Mouse (Mus musculus) 3T3-L1 (cell line): ENCODE measurements around the gene Ralb.

ENCODE experiments used
- DNase-seq: peaks from one replicate; pipeline ENCODE4 v3.0.0-alpha.2; 2015; ENCODE audit warnings: low read depth, low spot score

The Ralb gene

GRCm38 (mm10) chr1:119451417-119451816, 53.2 kb downstream of the Ralb start:
- no peak for DNase-seq

DNA sequence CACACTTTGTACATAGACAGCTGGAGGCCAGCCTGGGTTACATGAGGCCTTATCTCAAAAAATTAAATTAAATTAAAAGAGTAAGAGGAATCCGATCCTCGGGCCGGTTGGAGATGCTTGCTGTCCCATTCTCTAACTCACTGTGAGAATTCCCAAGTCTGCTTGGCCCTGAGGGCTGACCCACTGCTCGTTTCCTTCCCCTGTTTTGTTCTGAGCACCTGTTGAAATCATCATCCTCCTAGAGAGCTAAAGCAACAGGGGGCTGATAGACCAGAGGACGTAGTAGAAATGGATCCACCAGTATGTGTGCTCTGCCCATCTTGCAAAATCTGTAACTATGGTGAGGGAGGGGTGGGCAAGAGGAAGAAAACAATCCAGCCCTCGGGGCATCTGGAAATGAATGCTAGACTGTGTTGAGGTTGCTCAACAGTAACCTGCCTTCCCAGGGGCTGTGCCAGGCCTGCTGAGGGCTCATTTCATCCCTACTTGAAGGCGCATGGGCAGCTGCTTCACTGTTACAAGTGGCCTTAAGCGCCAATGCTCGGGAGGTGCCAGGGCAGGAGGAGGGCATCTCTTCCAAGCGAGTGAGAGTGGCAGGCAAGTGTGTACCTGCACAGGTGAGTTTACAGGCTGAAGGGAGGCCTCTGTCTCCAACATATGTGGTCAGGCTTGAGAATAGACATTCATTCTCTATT, 53.8 kb downstream of the Ralb start:
- no peak for DNase-seq

DNA sequence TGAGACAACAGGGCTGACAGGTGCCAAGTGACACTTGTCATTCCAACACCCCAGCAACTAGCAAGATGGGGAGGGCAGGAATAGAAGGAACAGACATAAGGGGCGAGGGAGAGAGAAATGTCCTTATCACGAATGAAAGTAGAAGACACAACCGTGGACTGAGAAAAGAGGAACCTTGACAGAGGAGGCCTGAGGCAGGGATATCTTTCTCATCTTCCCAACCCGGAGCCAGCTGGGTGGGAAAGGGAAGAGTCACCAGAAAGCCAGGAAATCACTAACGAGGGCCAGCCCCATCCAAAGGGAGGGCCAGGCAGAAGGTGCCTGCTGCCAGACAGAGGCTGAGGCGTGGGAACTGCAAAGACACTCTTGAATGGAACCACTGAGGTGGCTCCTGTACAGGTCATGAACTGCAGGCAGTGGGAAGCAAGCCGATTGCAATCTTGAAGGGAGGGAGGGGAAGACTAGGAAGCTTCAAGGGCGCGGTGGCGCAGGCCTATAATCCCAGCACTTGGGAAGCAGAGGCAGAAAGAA, 57.8 kb downstream of the Ralb start:
- DNase-seq = no peak

- no peak for DNase-seq
Observed at GRCm38 (mm10) chr1:119443591-119444350, 60.8 kb downstream of the Ralb start.

GRCm38 (mm10) chr1:119442901-119443300, 61.7 kb downstream of the Ralb start:
- DNase-seq = no peak

GRCm38 (mm10) chr1:119438105-119438637, 66.4 kb downstream of the Ralb start:
- no peak for DNase-seq

GRCm38 (mm10) chr1:119437401-119437800, 67.2 kb downstream of the Ralb start:
- DNase-seq = no peak

DNA sequence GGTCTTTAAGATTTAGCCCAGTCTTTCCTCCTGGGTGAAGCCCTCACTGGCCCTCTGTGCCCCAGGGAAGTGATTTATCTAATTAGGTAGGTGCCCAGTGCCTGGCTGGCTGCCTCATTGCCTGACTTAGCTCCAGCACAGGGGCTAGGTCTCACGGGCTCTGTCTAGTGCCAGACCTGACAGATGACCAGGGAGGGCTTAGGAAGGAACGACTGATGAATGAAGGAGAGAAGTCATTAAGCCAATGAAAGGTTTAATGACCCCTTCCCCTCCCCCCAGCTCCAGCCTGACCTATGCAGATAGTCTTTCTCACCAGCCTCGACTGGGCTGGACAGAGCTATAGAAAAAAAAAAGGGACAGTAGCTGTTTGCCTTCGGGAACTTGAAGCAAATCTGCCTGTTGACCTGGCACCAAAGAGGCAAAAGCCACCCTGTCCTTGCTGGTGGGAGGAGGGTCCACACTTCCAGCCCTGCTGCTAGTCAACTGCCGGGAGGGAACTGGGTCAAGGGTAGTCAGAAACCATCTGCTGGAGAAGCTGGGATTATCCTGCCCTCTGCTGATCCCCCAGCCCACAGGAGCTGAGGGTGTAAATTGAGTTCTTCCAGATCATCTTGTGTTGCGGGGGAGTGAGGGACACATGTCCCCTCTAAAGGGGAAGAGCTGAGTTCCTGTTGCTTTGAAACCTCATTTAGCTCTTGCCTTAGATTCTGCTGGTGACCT, 80.3 kb downstream of the Ralb start:
- DNase-seq = no peak

DNA sequence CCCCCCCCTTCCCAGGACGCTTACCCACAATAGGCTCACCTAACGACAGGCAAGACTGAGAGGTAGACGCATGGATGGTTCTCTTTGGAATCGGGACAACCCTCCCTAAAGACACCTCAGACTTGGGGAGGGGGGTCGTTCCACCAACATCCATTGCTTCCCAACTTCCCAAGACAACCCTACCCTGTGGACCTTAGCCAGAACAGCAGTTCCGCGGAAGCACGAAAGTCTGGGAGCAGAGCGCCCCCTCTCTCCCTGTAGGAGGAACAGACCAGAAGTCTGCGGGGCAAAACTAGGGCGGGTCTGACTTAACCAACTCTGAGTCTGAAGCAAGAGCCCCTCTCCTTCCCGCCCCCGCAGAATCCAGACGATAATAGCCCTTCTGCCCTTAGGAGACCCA, 81.1 kb downstream of the Ralb start:
- peak; percentile 30 for DNase-seq

GRCm38 (mm10) chr1:119422460-119423015, 82.1 kb downstream of the Ralb start:
- DNase-seq = no peak

- no peak for DNase-seq
Observed at GRCm38 (mm10) chr1:119421576-119422421, 82.8 kb downstream of the Ralb start, which contains the start of gene Inhbb. Inhbb (minus strand) TSS chr1:119422248.

- no peak for DNase-seq
Observed at GRCm38 (mm10) chr1:119420984-119421575, 83.5 kb downstream of the Ralb start.
